Mouse (Mus musculus): ENCODE data around the gene Higd1a.

Gene Higd1a

DNA sequence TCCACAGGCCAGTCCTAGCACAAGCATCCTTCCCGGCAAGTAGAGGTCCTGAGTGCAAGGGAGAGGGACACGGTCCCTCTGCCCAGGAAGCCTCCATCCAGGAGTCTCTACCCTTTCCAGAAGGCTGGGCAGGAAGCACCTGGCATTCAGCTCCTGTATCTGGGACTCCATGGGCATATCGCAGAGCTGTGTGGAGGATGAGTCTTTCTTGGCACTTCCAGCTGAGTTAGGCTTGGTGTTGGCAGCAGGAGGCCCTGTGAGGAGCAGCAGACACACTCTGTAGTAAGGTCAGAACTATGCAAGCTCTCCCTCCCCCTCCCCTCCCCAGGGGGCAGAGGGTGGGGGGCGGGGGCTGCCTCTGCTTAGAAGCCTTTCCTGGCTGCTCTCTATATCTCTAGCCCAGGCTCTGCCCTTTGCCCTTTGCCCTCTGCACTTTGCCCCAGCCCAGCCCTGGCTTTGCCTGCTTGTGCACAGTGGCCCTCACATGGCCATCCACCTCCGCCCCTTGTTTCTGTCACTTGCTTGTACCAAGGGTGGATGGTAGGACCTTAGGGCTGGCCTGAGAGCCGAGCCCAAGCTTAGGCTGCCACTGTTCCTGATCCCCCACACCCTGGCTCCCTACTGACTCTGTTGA lies 59.2 kb downstream of the Higd1a start:
- DNase-seq (ENCODE audit: low spot score in 2 of 2), result no peak

Measured in spleen, postnatal 4 days (tissue).